Mouse (Mus musculus): ENCODE measurements at regions not wholly inside any gene's neighbourhood (a gene's known extent, or its start where the extent isn't known, plus 50 kb on each side); places are given as distances from the start of the nearest gene placed in this dataset.

GRCm38 (mm10) chr1:72108678-72109077, 103.4 kb downstream of the Mreg start:
- H3K36me3 ChIP-seq (replicated peaks; ENCODE audit: control insufficient read depth, insufficient read depth, low read depth): no peaks in the 10 kb centered on the region
- no peaks in the 10 kb centered on the region for H3K4me1 ChIP-seq (replicated peaks; ENCODE audit: control insufficient read depth in 2 of 2, insufficient read depth in 2 of 2, low read length in 1 of 2)
- H3K4me2 ChIP-seq (ENCODE audit: low read depth): no peak overlapping the region
- no peak overlapping the region for H3K27ac ChIP-seq
- ATAC-seq (ENCODE audit: insufficient read depth): no peak
- TF ChIP-seq CTCF (IDR thresholded peaks at IDR 0.05; ENCODE audit: low read depth) (no peak), EP300 (IDR thresholded peaks at IDR 0.05; ENCODE audit: low read depth) (no peak)
- H3K27me3 ChIP-seq (ENCODE audit: control insufficient read depth, insufficient read depth, low read length): no peaks in the 10 kb centered on the region
- H3K4me3 ChIP-seq (ENCODE audit: insufficient read depth in 1 of 2, low read depth in 2 of 2, low read length in 2 of 2): no peak overlapping the region
- H3K9ac ChIP-seq (replicated peaks): no peak overlapping the region
- no peaks in the 10 kb centered on the region for H3K9me3 ChIP-seq (ENCODE audit: control insufficient read depth, low read length)
- no peak for DNase-seq (ENCODE audit: low read depth in 3 of 3, low spot score in 3 of 3)
- WGBS (ENCODE audit: insufficient replicate concordance): 58% methylated on average over 8 of the region's 8 CpGs

GRCm38 (mm10) chr1:72107125-72107524, 105.0 kb downstream of the Mreg start:
- H3K9me3 ChIP-seq (ENCODE audit: control insufficient read depth, low read length): no peaks in the 10 kb centered on the region
- H3K27me3 ChIP-seq (ENCODE audit: control insufficient read depth, insufficient read depth, low read length): no peaks in the 10 kb centered on the region
- 43% methylated on average over 7 of the region's 7 CpGs for WGBS (ENCODE audit: insufficient replicate concordance)
- H3K36me3 ChIP-seq (replicated peaks; ENCODE audit: control insufficient read depth, insufficient read depth, low read depth): no peaks in the 10 kb centered on the region
- H3K4me3 ChIP-seq (ENCODE audit: insufficient read depth in 1 of 2, low read depth in 2 of 2, low read length in 2 of 2): no peak overlapping the region
- DNase-seq (ENCODE audit: low read depth in 3 of 3, low spot score in 3 of 3) (peak in 1 of 3 experiments; percentile 17), ATAC-seq (ENCODE audit: insufficient read depth) (no peak)
- no peak overlapping the region for H3K9ac ChIP-seq (replicated peaks)
- H3K27ac ChIP-seq: no peak overlapping the region
- no peak for TF ChIP-seq CTCF (IDR thresholded peaks at IDR 0.05; ENCODE audit: low read depth)
- H3K4me2 ChIP-seq (ENCODE audit: low read depth): no peak overlapping the region
- no peaks in the 10 kb centered on the region for H3K4me1 ChIP-seq (replicated peaks; ENCODE audit: control insufficient read depth in 2 of 2, insufficient read depth in 2 of 2, low read length in 1 of 2)

- Histone ChIP-seq H3K4me3 (ENCODE audit: insufficient read depth in 1 of 2, low read depth in 2 of 2, low read length in 2 of 2) (no peak overlapping the region), H3K4me2 (ENCODE audit: low read depth) (no peak overlapping the region), H3K4me1 (replicated peaks; ENCODE audit: control insufficient read depth in 2 of 2, insufficient read depth in 2 of 2, low read length in 1 of 2) (no peaks in the 10 kb centered on the region), H3K9ac (replicated peaks) (no peak overlapping the region), H3K9me3 (ENCODE audit: control insufficient read depth, low read length) (no peaks in the 10 kb centered on the region), H3K27me3 (ENCODE audit: control insufficient read depth, insufficient read depth, low read length) (no peaks in the 10 kb centered on the region), H3K36me3 (replicated peaks; ENCODE audit: control insufficient read depth, insufficient read depth, low read depth) (no peaks in the 10 kb centered on the region), H3K27ac (no peak overlapping the region)
- TF ChIP-seq CTCF (IDR thresholded peaks at IDR 0.05; ENCODE audit: low read depth): no peak
- no peak for TF ChIP-seq EP300 (IDR thresholded peaks at IDR 0.05; ENCODE audit: low read depth)
- DNase-seq (ENCODE audit: low read depth in 3 of 3, low spot score in 3 of 3) (peak in 1 of 3 experiments; percentile 3), ATAC-seq (ENCODE audit: insufficient read depth) (no peak)
- 35% methylated on average over 4 of the region's 4 CpGs for WGBS (ENCODE audit: insufficient replicate concordance)
Observed at GRCm38 (mm10) chr1:72106655-72107054, 105.5 kb downstream of the Mreg start.

- no peaks in the 10 kb centered on the region for H3K36me3 ChIP-seq (replicated peaks; ENCODE audit: control insufficient read depth, insufficient read depth, low read depth)
- H3K27ac ChIP-seq: no peak overlapping the region
- no peak for ATAC-seq (ENCODE audit: insufficient read depth)
- H3K27me3 ChIP-seq (ENCODE audit: control insufficient read depth, insufficient read depth, low read length): no peaks in the 10 kb centered on the region
- no peaks in the 10 kb centered on the region for H3K9me3 ChIP-seq (ENCODE audit: control insufficient read depth, low read length)
- H3K9ac ChIP-seq (replicated peaks): no peak overlapping the region
- no peak for TF ChIP-seq CTCF (IDR thresholded peaks at IDR 0.05; ENCODE audit: low read depth)
- TF ChIP-seq EP300 (IDR thresholded peaks at IDR 0.05; ENCODE audit: low read depth): no peak
- no peak overlapping the region for H3K4me3 ChIP-seq (ENCODE audit: insufficient read depth in 1 of 2, low read depth in 2 of 2, low read length in 2 of 2)
- no peaks in the 10 kb centered on the region for H3K4me1 ChIP-seq (replicated peaks; ENCODE audit: control insufficient read depth in 2 of 2, insufficient read depth in 2 of 2, low read length in 1 of 2)
- no peak for DNase-seq (ENCODE audit: low read depth in 3 of 3, low spot score in 3 of 3)
- 55% methylated on average over 5 of the region's 5 CpGs for WGBS (ENCODE audit: insufficient replicate concordance)
- no peak overlapping the region for H3K4me2 ChIP-seq (ENCODE audit: low read depth)
Observed at GRCm38 (mm10) chr1:72105435-72106057, 106.6 kb downstream of the Mreg start.

GRCm38 (mm10) chr1:72103962-72104361, 108.1 kb downstream of the Mreg start:
- 26% methylated on average over 6 of the region's 6 CpGs for WGBS (ENCODE audit: insufficient replicate concordance)
- ATAC-seq (ENCODE audit: insufficient read depth): no peak

More at GRCm38 (mm10) chr1:72103962-72104361, 108.1 kb downstream of the Mreg start:
- H3K9me3 ChIP-seq (ENCODE audit: control insufficient read depth, low read length): no peaks in the 10 kb centered on the region
- no peaks in the 10 kb centered on the region for H3K36me3 ChIP-seq (replicated peaks; ENCODE audit: control insufficient read depth, insufficient read depth, low read depth)
- no peaks in the 10 kb centered on the region for H3K4me1 ChIP-seq (replicated peaks; ENCODE audit: control insufficient read depth in 2 of 2, insufficient read depth in 2 of 2, low read length in 1 of 2)
- H3K27ac ChIP-seq: no peak overlapping the region
- H3K4me2 ChIP-seq (ENCODE audit: low read depth): no peak overlapping the region
- TF ChIP-seq EP300 (IDR thresholded peaks at IDR 0.05; ENCODE audit: low read depth) (no peak), CTCF (IDR thresholded peaks at IDR 0.05; ENCODE audit: low read depth) (no peak)
- no peak overlapping the region for H3K9ac ChIP-seq (replicated peaks)
- no peak for DNase-seq (ENCODE audit: low read depth in 3 of 3, low spot score in 3 of 3)
- no peak overlapping the region for H3K4me3 ChIP-seq (ENCODE audit: insufficient read depth in 1 of 2, low read depth in 2 of 2, low read length in 2 of 2)
- H3K27me3 ChIP-seq (ENCODE audit: control insufficient read depth, insufficient read depth, low read length): no peaks in the 10 kb centered on the region
